Mouse (Mus musculus): ENCODE measurements around the gene Atp5s. TPM values are rescaled to one million over a fixed set of nuclear protein-coding genes. Genes with fewer than 3 reads are reported as not detected.

The Atp5s gene
- polyA plus RNA-seq, 1 experiment, result 34.9 TPM

GRCm38 (mm10) chr12:69767476-69768258 is 42.9 kb downstream of the Atp5s start:
- Histone ChIP-seq H3K4me3 (ENCODE audit: insufficient read depth, low read length) (no peak overlapping the region), H3K27ac (ENCODE audit: insufficient read depth, low read length) (no peak overlapping the region), H3K4me1 (ENCODE audit: control insufficient read depth, insufficient read depth, low read length) (no peaks in the 10 kb centered on the region)
- no peak for TF ChIP-seq CTCF (IDR thresholded peaks at IDR 0.05; ENCODE audit: extremely low read depth, insufficient read depth, low read length)
- no peak for TF ChIP-seq POLR2A (IDR thresholded peaks at IDR 0.05; ENCODE audit: extremely low read depth, insufficient read depth, low read length)

DNA sequence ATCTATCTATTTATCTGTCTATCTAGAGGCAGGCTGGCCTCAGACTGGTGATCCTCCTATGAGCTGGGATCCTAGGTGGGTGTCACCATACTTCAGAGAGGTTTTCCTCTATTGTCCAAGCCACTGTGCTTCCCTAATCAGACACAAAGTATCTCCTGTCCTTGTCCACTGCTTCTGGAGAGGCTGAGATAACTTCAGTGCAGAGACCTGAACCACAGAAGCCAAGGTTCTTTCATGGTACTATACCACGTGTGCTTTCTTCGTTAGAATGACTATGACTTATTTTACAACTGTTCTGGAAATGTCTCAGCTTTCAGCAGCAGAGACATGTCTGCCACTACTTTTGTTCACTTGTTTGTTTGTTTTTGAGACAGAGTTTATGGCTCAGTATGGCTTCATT is 44.1 kb downstream of the Atp5s start:
- no peak overlapping the region for H3K4me3 ChIP-seq (ENCODE audit: insufficient read depth, low read length)
- TF ChIP-seq CTCF (IDR thresholded peaks at IDR 0.05; ENCODE audit: extremely low read depth, insufficient read depth, low read length), result no peak
- no peak for TF ChIP-seq POLR2A (IDR thresholded peaks at IDR 0.05; ENCODE audit: extremely low read depth, insufficient read depth, low read length)
- no peak overlapping the region for H3K27ac ChIP-seq (ENCODE audit: insufficient read depth, low read length)
- H3K4me1 ChIP-seq (ENCODE audit: control insufficient read depth, insufficient read depth, low read length), result no peaks in the 10 kb centered on the region

DNA sequence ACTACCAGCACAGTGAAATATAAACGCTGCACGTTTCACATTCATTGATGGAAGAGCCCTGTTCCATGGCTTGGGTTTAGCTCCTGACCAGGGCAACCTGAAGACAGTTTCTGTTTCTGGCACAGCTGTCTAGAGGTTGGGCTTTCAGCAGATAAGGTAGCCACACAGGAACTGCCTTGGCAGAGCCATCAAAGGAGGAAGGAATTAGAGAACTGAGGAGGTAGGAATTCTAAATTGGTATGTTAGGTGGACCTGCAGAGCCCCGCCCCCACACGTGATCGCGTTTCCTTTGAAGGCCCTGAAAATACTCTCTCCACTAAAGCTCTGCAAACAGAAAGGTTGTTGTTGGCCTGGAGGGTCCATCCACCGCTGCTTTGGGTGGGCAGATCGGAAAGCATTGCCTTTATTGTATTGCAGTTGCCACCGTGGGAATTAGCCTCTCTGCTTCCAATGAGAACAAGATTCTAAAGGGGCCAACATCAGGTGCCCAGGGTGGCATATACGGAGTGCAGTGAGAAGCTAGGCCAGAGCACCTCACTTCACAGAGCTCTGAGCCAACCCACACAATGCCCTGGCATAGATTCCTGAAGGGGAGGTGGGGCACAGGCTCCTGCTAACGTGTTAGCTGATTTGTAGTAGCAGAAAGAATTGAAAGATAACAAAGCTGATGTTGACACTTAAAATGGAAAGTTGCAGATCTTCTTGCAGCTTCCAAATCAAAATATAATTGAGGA is 52.0 kb downstream of the Atp5s start:
- Histone ChIP-seq H3K4me3 (ENCODE audit: insufficient read depth, low read length) (no peak overlapping the region), H3K27ac (ENCODE audit: insufficient read depth, low read length) (no peak overlapping the region), H3K4me1 (ENCODE audit: control insufficient read depth, insufficient read depth, low read length) (no peaks in the 10 kb centered on the region)
- no peak for TF ChIP-seq POLR2A (IDR thresholded peaks at IDR 0.05; ENCODE audit: extremely low read depth, insufficient read depth, low read length)
- no peak for TF ChIP-seq CTCF (IDR thresholded peaks at IDR 0.05; ENCODE audit: extremely low read depth, insufficient read depth, low read length)

GRCm38 (mm10) chr12:69777341-69777730 is 52.6 kb downstream of the Atp5s start:
- Histone ChIP-seq H3K27ac (ENCODE audit: insufficient read depth, low read length) (no peak overlapping the region), H3K4me3 (ENCODE audit: insufficient read depth, low read length) (no peak overlapping the region), H3K4me1 (ENCODE audit: control insufficient read depth, insufficient read depth, low read length) (no peaks in the 10 kb centered on the region)
- TF ChIP-seq POLR2A (IDR thresholded peaks at IDR 0.05; ENCODE audit: extremely low read depth, insufficient read depth, low read length), result no peak
- no peak for TF ChIP-seq CTCF (IDR thresholded peaks at IDR 0.05; ENCODE audit: extremely low read depth, insufficient read depth, low read length)

DNA sequence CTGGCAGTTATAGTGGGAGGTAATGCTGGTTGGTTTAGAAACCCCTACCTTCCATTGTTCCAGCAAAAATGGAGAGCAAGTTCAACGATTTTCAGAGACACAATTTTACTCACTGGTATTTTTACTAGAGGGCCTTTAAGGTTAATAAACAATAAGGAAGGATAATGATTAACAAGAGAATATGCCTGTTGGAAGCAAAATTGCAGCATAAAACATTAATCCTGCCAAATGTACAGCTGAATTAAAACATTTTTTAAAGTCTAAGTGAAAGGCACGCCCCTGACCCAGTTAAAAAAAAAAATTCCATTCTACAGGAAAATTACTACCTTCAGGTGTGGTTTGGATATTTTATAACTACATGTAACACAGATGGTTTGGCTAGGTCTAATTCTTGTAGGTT is 53.2 kb downstream of the Atp5s start:
- no peak overlapping the region for H3K4me3 ChIP-seq (ENCODE audit: insufficient read depth, low read length)
- no peak overlapping the region for H3K27ac ChIP-seq (ENCODE audit: insufficient read depth, low read length)
- no peaks in the 10 kb centered on the region for H3K4me1 ChIP-seq (ENCODE audit: control insufficient read depth, insufficient read depth, low read length)
- TF ChIP-seq POLR2A (IDR thresholded peaks at IDR 0.05; ENCODE audit: extremely low read depth, insufficient read depth, low read length) (no peak), CTCF (IDR thresholded peaks at IDR 0.05; ENCODE audit: extremely low read depth, insufficient read depth, low read length) (no peak)

DNA sequence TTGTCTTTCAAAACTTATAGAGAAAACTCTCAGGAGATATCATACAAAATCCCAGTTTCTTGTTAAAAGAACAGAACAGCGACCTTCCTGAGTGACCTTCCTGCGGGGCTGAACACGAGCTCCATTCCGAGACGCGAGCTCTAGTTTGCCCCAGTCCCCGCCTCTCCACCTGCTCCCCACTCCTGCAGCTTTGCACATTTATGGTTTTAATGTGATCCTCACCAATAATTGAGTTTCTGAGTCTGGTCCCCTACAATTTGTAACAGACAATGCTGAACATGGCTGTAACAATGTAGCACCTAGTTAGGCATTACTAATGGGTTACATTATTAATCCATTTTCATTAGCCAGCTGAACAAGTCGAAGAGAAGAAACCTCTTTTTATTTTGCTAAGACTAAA is 56.7 kb downstream of the Atp5s start:
- no peak overlapping the region for H3K4me3 ChIP-seq (ENCODE audit: insufficient read depth, low read length)
- H3K4me1 ChIP-seq (ENCODE audit: control insufficient read depth, insufficient read depth, low read length), result no peaks in the 10 kb centered on the region
- no peak overlapping the region for H3K27ac ChIP-seq (ENCODE audit: insufficient read depth, low read length)
- no peak for TF ChIP-seq POLR2A (IDR thresholded peaks at IDR 0.05; ENCODE audit: extremely low read depth, insufficient read depth, low read length)
- no peak for TF ChIP-seq CTCF (IDR thresholded peaks at IDR 0.05; ENCODE audit: extremely low read depth, insufficient read depth, low read length)

- H3K4me3 ChIP-seq (ENCODE audit: insufficient read depth, low read length), result no peak overlapping the region
- H3K27ac ChIP-seq (ENCODE audit: insufficient read depth, low read length), result no peak overlapping the region
- TF ChIP-seq CTCF (IDR thresholded peaks at IDR 0.05; ENCODE audit: extremely low read depth, insufficient read depth, low read length), result no peak
- no peak for TF ChIP-seq POLR2A (IDR thresholded peaks at IDR 0.05; ENCODE audit: extremely low read depth, insufficient read depth, low read length)
- no peaks in the 10 kb centered on the region for H3K4me1 ChIP-seq (ENCODE audit: control insufficient read depth, insufficient read depth, low read length)
Measured at GRCm38 (mm10) chr12:69781935-69782650, 57.3 kb downstream of the Atp5s start.

DNA sequence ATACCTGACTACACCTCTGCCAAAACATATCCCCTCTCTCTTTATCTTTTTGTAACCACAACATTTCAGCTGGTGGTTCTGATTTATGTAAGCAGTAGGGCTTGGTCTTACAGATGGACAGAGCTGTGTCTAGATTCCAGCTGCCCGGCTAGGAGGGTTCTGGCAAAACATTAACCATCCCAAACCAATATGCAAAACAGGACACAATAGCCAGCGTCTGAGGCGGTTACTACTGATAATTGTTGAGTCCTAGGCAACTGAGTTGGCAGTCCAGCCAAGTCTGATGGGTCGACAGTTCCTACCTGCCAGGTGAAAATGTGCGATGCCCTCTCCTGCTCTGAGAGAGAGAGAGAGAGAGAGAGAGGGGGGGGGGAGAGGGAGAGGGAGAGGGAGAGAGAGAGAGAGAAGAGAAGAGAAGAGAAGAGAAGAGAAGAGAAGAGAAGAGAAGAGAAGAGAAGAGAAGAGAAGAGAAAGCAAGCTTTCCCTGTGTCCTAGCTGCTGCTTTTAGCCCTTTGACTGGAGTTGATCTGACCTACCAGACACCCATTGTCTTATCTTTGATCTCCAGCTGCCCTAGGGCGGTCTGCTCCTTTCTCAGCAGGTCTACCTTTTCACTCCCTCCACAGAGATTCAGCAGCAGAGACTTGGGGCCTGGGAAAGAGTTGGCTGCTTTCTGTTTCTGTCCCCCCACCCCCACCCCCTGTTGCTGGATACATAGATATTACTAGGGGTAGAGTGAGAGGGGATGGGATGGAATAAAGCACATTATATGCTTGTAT is 58.7 kb downstream of the Atp5s start:
- TF ChIP-seq CTCF (IDR thresholded peaks at IDR 0.05; ENCODE audit: extremely low read depth, insufficient read depth, low read length) (no peak), POLR2A (IDR thresholded peaks at IDR 0.05; ENCODE audit: extremely low read depth, insufficient read depth, low read length) (no peak)
- H3K27ac ChIP-seq (ENCODE audit: insufficient read depth, low read length), result no peak overlapping the region
- H3K4me1 ChIP-seq (ENCODE audit: control insufficient read depth, insufficient read depth, low read length), result no peaks in the 10 kb centered on the region
- H3K4me3 ChIP-seq (ENCODE audit: insufficient read depth, low read length), result no peak overlapping the region

DNA sequence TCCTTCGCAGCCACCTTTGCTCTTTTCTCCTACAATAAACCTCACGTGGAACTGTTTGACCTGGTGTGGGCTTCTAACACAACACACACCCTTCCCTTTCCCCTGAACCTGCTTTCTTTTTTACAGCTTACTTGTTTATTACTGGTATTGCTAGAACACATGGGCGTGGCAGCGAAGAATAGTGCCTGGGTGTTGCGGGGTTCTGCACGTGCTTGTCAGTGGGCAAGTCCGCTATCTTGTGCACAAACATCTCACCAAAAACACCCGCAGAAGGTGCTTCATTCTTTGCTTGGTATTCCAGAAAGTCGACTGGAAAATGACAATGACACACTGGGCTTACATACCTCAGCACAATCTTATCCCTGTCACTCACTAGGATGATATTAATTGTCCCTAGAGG is 60.7 kb downstream of the Atp5s start:
- no peak overlapping the region for H3K27ac ChIP-seq (ENCODE audit: insufficient read depth, low read length)
- no peak for TF ChIP-seq CTCF (IDR thresholded peaks at IDR 0.05; ENCODE audit: extremely low read depth, insufficient read depth, low read length)
- no peak for TF ChIP-seq POLR2A (IDR thresholded peaks at IDR 0.05; ENCODE audit: extremely low read depth, insufficient read depth, low read length)
- no peak overlapping the region for H3K4me3 ChIP-seq (ENCODE audit: insufficient read depth, low read length)
- no peaks in the 10 kb centered on the region for H3K4me1 ChIP-seq (ENCODE audit: control insufficient read depth, insufficient read depth, low read length)
